Mouse (Mus musculus): ENCODE data around the gene Tmub2. TPM values are rescaled to one million over a fixed set of nuclear protein-coding genes. Genes with fewer than 3 reads are reported as not detected.

Gene Tmub2
- total and polyA plus RNA-seq, 2 experiments = 18.1 to 34.2 TPM

GRCm38 (mm10) chr11:102245581-102246272, 39.0 kb upstream of the Tmub2 start:
- no peaks in the 10 kb centered on the region for H3K36me3 ChIP-seq (ENCODE audit: control insufficient read depth, insufficient read depth, low read length)
- H3K9ac ChIP-seq (ENCODE audit: low read depth, low read length) = no peak overlapping the region
- H3K27ac ChIP-seq (replicated peaks; ENCODE audit: insufficient read depth, low read depth, low read length) = no peak overlapping the region
- no peaks in the 10 kb centered on the region for H3K79me2 ChIP-seq (ENCODE audit: control insufficient read depth, insufficient read depth, low read length)
- H3K27me3 ChIP-seq (ENCODE audit: control insufficient read depth, insufficient read depth, low read length) = no peaks in the 10 kb centered on the region
- 0 out of 2 replicates have a peak, but pooled peaks cover 2% of the 10 kb centered on the region for H3K4me1 ChIP-seq (ENCODE audit: control insufficient read depth, insufficient read depth, low read length)
- WGBS = 80% methylated on average over 14 of the region's 14 CpGs
- TF ChIP-seq POLR2A (IDR thresholded peaks at IDR 0.05; ENCODE audit: extremely low read depth, insufficient read depth, low read length) = no peak
- no peak for TF ChIP-seq CTCF (IDR thresholded peaks at IDR 0.05; ENCODE audit: low read depth, low read length)
- no peak overlapping the region for H3K4me3 ChIP-seq (ENCODE audit: insufficient read depth, low read depth, low read length)
- DNase-seq (ENCODE audit: extremely low read depth, low read depth, low spot score) = no peak

GRCm38 (mm10) chr11:102246273-102246635, 38.5 kb upstream of the Tmub2 start:
- Histone ChIP-seq H3K4me3 (ENCODE audit: insufficient read depth, low read depth, low read length) (no peak overlapping the region), H3K36me3 (ENCODE audit: control insufficient read depth, insufficient read depth, low read length) (no peaks in the 10 kb centered on the region), H3K4me1 (ENCODE audit: control insufficient read depth, insufficient read depth, low read length) (0 out of 2 replicates have a peak, but pooled peaks cover 2% of the 10 kb centered on the region), H3K27ac (replicated peaks; ENCODE audit: insufficient read depth, low read depth, low read length) (no peak overlapping the region), H3K79me2 (ENCODE audit: control insufficient read depth, insufficient read depth, low read length) (no peaks in the 10 kb centered on the region), H3K27me3 (ENCODE audit: control insufficient read depth, insufficient read depth, low read length) (no peaks in the 10 kb centered on the region), H3K9ac (ENCODE audit: low read depth, low read length) (no peak overlapping the region)
- 85% methylated on average over 6 of the region's 6 CpGs for WGBS
- no peak for DNase-seq (ENCODE audit: extremely low read depth, low read depth, low spot score)
- no peak for TF ChIP-seq CTCF (IDR thresholded peaks at IDR 0.05; ENCODE audit: low read depth, low read length)
- TF ChIP-seq POLR2A (IDR thresholded peaks at IDR 0.05; ENCODE audit: extremely low read depth, insufficient read depth, low read length) = no peak

- TF ChIP-seq POLR2A (IDR thresholded peaks at IDR 0.05; ENCODE audit: extremely low read depth, insufficient read depth, low read length) (no peak), CTCF (IDR thresholded peaks at IDR 0.05; ENCODE audit: low read depth, low read length) (peak; percentile 15; the same call in 1 of the 2 replicates)
- Histone ChIP-seq H3K27me3 (ENCODE audit: control insufficient read depth, insufficient read depth, low read length) (no peaks in the 10 kb centered on the region), H3K79me2 (ENCODE audit: control insufficient read depth, insufficient read depth, low read length) (no peaks in the 10 kb centered on the region), H3K36me3 (ENCODE audit: control insufficient read depth, insufficient read depth, low read length) (no peaks in the 10 kb centered on the region), H3K27ac (replicated peaks; ENCODE audit: insufficient read depth, low read depth, low read length) (no peak overlapping the region), H3K4me3 (ENCODE audit: insufficient read depth, low read depth, low read length) (no peak overlapping the region), H3K4me1 (ENCODE audit: control insufficient read depth, insufficient read depth, low read length) (0 out of 2 replicates have a peak, but pooled peaks cover 2% of the 10 kb centered on the region), H3K9ac (ENCODE audit: low read depth, low read length) (no peak overlapping the region)
- WGBS = 94% methylated on average over 4 of the region's 4 CpGs
- DNase-seq (ENCODE audit: extremely low read depth, low read depth, low spot score) = no peak
Measured at GRCm38 (mm10) chr11:102246871-102247270, 37.9 kb upstream of the Tmub2 start.

DNA sequence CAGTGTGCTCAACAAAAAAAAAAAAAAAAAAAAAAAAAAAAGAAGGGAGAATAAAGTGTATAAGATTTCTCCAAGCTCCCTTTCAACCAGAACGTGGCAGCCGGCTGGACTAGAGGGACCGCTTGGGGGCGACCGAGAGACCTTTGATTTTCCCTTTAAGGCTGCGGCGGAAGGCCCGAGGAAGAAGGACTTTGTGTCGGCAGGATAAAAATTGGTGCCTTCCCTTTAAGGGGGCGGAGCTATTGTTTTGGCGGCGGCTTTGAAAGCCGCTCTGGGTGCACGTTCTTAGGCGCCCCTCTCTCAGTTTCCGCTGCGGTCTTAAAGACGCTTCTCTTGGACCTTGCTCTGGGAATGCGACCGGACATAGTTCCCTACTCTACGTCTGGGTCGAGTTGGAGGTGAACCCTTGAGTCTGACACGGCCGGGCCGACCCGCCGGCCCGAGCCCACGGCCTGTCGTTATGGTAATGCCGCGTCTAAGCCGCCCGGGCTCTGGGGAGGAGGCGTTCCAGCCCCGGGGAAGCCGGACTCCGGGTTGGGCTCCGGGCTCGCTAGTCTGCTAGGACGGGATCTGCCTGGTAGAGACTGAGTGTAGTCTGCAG, 36.0 kb upstream of the Tmub2 start, which contains the start of gene BC030867:
Gene BC030867, plus strand, starts transcription at position 253 of the 601 bp plus-strand sequence.
- Histone ChIP-seq H3K4me3 (ENCODE audit: insufficient read depth, low read depth, low read length) (peak within 1 kb of the TSS; percentile 46), H3K36me3 (ENCODE audit: control insufficient read depth, insufficient read depth, low read length) (no peaks in the 10 kb centered on the region), H3K79me2 (ENCODE audit: control insufficient read depth, insufficient read depth, low read length) (no peaks in the 10 kb centered on the region), H3K27ac (replicated peaks; ENCODE audit: insufficient read depth, low read depth, low read length) (no peak within 1 kb of the TSS), H3K27me3 (ENCODE audit: control insufficient read depth, insufficient read depth, low read length) (no peaks in the 10 kb centered on the region), H3K4me1 (ENCODE audit: control insufficient read depth, insufficient read depth, low read length) (0 out of 2 replicates have a peak, but pooled peaks cover 2% of the 10 kb centered on the region), H3K9ac (ENCODE audit: low read depth, low read length) (peak within 1 kb of the TSS; percentile 4; the same call in 1 of the 2 replicates)
- TF ChIP-seq POLR2A (IDR thresholded peaks at IDR 0.05; ENCODE audit: extremely low read depth, insufficient read depth, low read length) = no peak
- TF ChIP-seq CTCF (IDR thresholded peaks at IDR 0.05; ENCODE audit: low read depth, low read length) = peak; percentile 85
- under 1% methylated on average over 41 of the region's 41 CpGs for WGBS
- peak; percentile 75 for DNase-seq (ENCODE audit: extremely low read depth, low read depth, low spot score)

DNA sequence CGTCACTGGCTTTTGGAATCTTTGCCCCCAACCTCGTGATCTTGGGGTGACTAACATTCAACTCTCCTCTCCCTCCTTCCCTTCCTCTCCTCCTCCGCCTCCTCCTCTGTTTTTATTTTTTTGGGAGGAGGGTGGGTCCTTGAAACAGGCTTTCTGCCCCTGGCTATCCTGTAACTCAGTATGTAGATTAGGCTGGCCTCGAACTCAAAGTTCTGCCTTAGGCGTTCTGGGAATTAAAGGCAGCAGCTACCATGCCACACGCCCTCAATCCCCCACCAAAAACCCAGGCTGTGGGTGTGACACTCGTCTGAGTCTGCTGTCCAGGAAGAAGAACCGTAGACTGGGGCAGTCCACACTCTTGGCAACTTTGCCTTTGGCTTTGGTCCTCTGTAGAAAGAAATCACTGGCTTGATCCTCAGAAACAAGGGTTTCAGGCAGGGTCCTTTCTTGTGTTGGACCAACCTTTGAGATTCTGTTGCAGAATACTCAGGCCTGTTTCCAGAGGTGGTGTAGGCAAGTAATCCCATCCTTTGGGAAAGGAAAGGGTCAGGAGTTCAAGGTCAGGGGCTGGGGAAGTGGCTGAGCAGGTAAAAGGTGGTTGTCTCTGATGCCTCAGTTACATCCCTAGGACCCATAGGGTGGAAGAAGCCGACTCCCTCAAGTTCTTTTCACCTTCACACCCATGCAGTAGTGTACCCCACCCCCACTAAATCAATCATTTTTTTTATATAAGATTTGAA, 35.2 kb upstream of the Tmub2 start:
- no peak for TF ChIP-seq CTCF (IDR thresholded peaks at IDR 0.05; ENCODE audit: low read depth, low read length)
- no peak for TF ChIP-seq POLR2A (IDR thresholded peaks at IDR 0.05; ENCODE audit: extremely low read depth, insufficient read depth, low read length)
- WGBS = 26% methylated on average over 9 of the region's 9 CpGs
- DNase-seq (ENCODE audit: extremely low read depth, low read depth, low spot score) = no peak
- Histone ChIP-seq H3K36me3 (ENCODE audit: control insufficient read depth, insufficient read depth, low read length) (no peaks in the 10 kb centered on the region), H3K79me2 (ENCODE audit: control insufficient read depth, insufficient read depth, low read length) (no peaks in the 10 kb centered on the region), H3K27me3 (ENCODE audit: control insufficient read depth, insufficient read depth, low read length) (no peaks in the 10 kb centered on the region), H3K4me3 (ENCODE audit: insufficient read depth, low read depth, low read length) (no peak overlapping the region), H3K4me1 (ENCODE audit: control insufficient read depth, insufficient read depth, low read length) (0 out of 2 replicates have a peak, but pooled peaks cover 2% of the 10 kb centered on the region), H3K27ac (replicated peaks; ENCODE audit: insufficient read depth, low read depth, low read length) (no peak overlapping the region), H3K9ac (ENCODE audit: low read depth, low read length) (no peak overlapping the region)
